Comparison of ENCODE assay signal across 12 mouse cellular contexts in the genomic region with DNA sequence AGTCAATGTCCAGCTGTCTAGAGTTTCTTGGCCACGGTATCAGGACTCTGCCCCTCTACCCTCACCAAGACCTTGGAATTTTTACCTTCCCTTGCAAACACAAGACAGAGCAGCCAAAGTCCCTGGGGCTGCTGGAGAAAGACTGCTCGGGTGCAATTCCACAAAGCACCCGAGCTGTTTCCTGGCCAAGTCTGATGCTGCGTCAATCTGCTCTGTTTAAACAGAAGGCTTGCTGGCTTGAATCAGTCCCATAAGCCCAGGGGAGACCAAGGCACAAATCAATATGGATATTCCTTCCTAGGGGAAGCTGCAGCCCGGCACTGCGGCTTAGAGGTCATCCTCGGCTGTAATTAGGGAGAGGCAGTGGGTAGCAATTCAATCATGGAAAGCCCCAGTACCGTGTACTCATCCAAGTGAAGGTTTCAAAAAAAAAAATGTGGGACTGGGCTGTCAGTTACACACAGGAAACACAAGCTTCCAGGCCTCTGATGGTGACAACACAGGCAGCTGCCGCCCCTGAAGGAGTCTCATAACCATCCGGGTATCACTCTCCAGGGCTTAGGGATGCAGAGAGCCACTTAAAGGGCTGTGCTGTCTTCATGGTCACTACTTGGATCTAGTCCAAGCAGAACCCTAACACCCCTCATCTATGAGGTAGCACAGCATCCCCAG. TPM values are rescaled to one million over a fixed set of nuclear protein-coding genes. Genes with fewer than 3 reads are reported as not detected.
DNase-seq lines count a peak whose midpoint lies in the region; ATAC-seq lines count a peak whose summit lies in the region.
"Had no signal": no experiment of that assay in that cellular context is flagged by ENCODE, and none has a peak within 500 bp of the region (broad histone marks: within the 10 kb centered on the region; RNA-seq: fewer than 3 reads in every experiment).

No protein-coding gene starts in this region.

- peak overlapping the region; percentile 51 for H3K27ac ChIP-seq in hindbrain, embryonic 14.5 days
- peak overlapping the region; percentile 40 for H3K27ac ChIP-seq in midbrain, embryonic 15.5 days
- H3K27ac ChIP-seq: liver, embryonic 12.5 days had no signal

- WGBS in hindbrain, embryonic 14.5 days, result 21% methylated on average over 10 of the region's 10 CpGs
- WGBS in midbrain, embryonic 15.5 days, result 25% methylated on average over 10 of the region's 10 CpGs

- ATAC-seq in hindbrain, embryonic 14.5 days (ENCODE audit: low FRiP score), result peak; percentile 31; the same call in 1 of the 2 replicates
- ATAC-seq in midbrain, embryonic 15.5 days (replicated peaks), result no peak; the same call in 1 of the 2 replicates
- ATAC-seq: activated CD4-positive, CD25-positive, alpha-beta regulatory T cell, adult 4 months; intestine, embryonic 16.5 days; liver, embryonic 12.5 days had no signal

- H3K4me2 ChIP-seq in hindbrain, embryonic 14.5 days (replicated peaks), result no peak overlapping the region
- H3K4me2 ChIP-seq in midbrain, embryonic 15.5 days, result no peak overlapping the region
- H3K4me2 ChIP-seq: liver, embryonic 12.5 days had no signal

- H3K4me3 ChIP-seq in hindbrain, embryonic 14.5 days (replicated peaks; ENCODE audit: low read length), result no peak overlapping the region
- H3K4me3 ChIP-seq in midbrain, embryonic 15.5 days, result no peak overlapping the region
- H3K4me3 ChIP-seq: liver, embryonic 12.5 days had no signal

- 0 out of 2 replicates have a peak overlapping the region, but pooled peaks have one; percentile 11 for H3K9ac ChIP-seq in hindbrain, embryonic 14.5 days
- H3K9ac ChIP-seq in midbrain, embryonic 15.5 days, result no peak overlapping the region
- H3K9ac ChIP-seq: liver, embryonic 12.5 days had no signal

- peaks cover 56% of the 10 kb centered on the region for H3K4me1 ChIP-seq in hindbrain, embryonic 14.5 days (replicated peaks; ENCODE audit: control insufficient read depth, insufficient read depth, low read length)
- peaks cover 52% of the 10 kb centered on the region for H3K4me1 ChIP-seq in midbrain, embryonic 15.5 days
- H3K4me1 ChIP-seq: liver, embryonic 12.5 days had no signal

- no peaks in the 10 kb centered on the region for H3K9me3 ChIP-seq in hindbrain, embryonic 14.5 days (ENCODE audit: control insufficient read depth, low read length)
- no peaks in the 10 kb centered on the region for H3K9me3 ChIP-seq in midbrain, embryonic 15.5 days
- H3K9me3 ChIP-seq: liver, embryonic 12.5 days had no signal

- peaks cover 15% of the 10 kb centered on the region; the same call in 1 of the 2 replicates for H3K36me3 ChIP-seq in hindbrain, embryonic 14.5 days (replicated peaks; ENCODE audit: control insufficient read depth, insufficient read depth)
- no peaks in the 10 kb centered on the region for H3K36me3 ChIP-seq in midbrain, embryonic 15.5 days (replicated peaks)

- intact Hi-C loops in left cerebral cortex, postnatal 25 days (cut with DNase I), result no loop called here

- no peaks in the 10 kb centered on the region for H3K27me3 ChIP-seq in hindbrain, embryonic 14.5 days (ENCODE audit: control insufficient read depth, insufficient read depth, low read length)
- no peaks in the 10 kb centered on the region for H3K27me3 ChIP-seq in midbrain, embryonic 15.5 days (replicated peaks)
- H3K27me3 ChIP-seq: liver, embryonic 12.5 days had no signal

- peak; percentile 57 for DNase-seq in kidney, adult 11 months
- no peak for DNase-seq in kidney, postnatal 10 days
- peak; percentile 54 to 72 for DNase-seq in cerebellum, postnatal 10 days
- DNase-seq in hindbrain, embryonic 14.5 days (ENCODE audit: low spot score), result no peak
- no peak for DNase-seq in adrenal gland, postnatal 25 days
- DNase-seq in left cerebral cortex, postnatal 25 days (ENCODE audit: low spot score in 2 of 2), result no peak
- DNase-seq in adrenal gland, adult 2 months, result no peak
- DNase-seq: right cerebral cortex, adult 18-20 months had no signal

RNA-seq across cellular contexts. Expression of gene Fgfr2, which starts 48.6 kb away (rescaled TPM):
- 29.1 and 43.5 TPM in 2 replicates for polyA plus RNA-seq in hindbrain, embryonic 14.5 days (2014; fragmentation: Nextera tagmentation; extraction: Ambion mirVana)
- polyA plus RNA-seq in midbrain, embryonic 15.5 days (2015; fragmentation: Nextera tagmentation; extraction: Ambion mirVana), result 23.3 and 24.2 TPM in 2 replicates
- total RNA-seq in adrenal gland, postnatal 25 days (2021), result 181 and 186 TPM in 2 replicates
- 10 to 100 TPM; 37.1 to 42.0 TPM for total RNA-seq in left cerebral cortex, postnatal 25 days (2021)
- 100 to 1,000 TPM; 178 to 245 TPM for total RNA-seq in adrenal gland, adult 2 months (2021)
- 47.1 and 48.0 TPM in 2 replicates for polyA plus RNA-seq in adrenal gland, adult 2 months (2012; rRNA removed)
- polyA plus RNA-seq: activated CD4-positive, CD25-positive, alpha-beta regulatory T cell, adult 4 months had no signal

RNA-seq across cellular contexts. Expression of gene Ctbp2, which starts 49.6 kb away (rescaled TPM):
- polyA plus RNA-seq in hindbrain, embryonic 14.5 days (2014; fragmentation: Nextera tagmentation; extraction: Ambion mirVana), result 68.7 and 72.6 TPM in 2 replicates
- 60.2 and 61.1 TPM in 2 replicates for polyA plus RNA-seq in midbrain, embryonic 15.5 days (2015; fragmentation: Nextera tagmentation; extraction: Ambion mirVana)
- total RNA-seq in adrenal gland, postnatal 25 days (2021), result 69.9 and 80.6 TPM in 2 replicates
- total RNA-seq in left cerebral cortex, postnatal 25 days (2021), result 10 to 100 TPM; 23.3 to 24.3 TPM
- 10 to 100 TPM; 54.4 to 65.3 TPM for total RNA-seq in adrenal gland, adult 2 months (2021)
- 52.8 and 53.2 TPM in 2 replicates for polyA plus RNA-seq in adrenal gland, adult 2 months (2012; rRNA removed)

Comparison
In these comparisons a context has a peak if more than half of its experiments do, and no peak if none do; other contexts are left out.
1. DNase-seq: peak in kidney, adult 11 months (single experiment) and cerebellum, postnatal 10 days (2 of 2); none in kidney, postnatal 10 days (single experiment), hindbrain, embryonic 14.5 days (single experiment), adrenal gland, postnatal 25 days (single experiment), left cerebral cortex, postnatal 25 days (0 of 2) and adrenal gland, adult 2 months (single experiment).